Mouse (Mus musculus) left cerebral cortex, postnatal 36 days (tissue): ENCODE results near the gene Gm48551. TPM values are rescaled to one million over a fixed set of nuclear protein-coding genes. Genes with fewer than 3 reads are reported as not detected.

Experiments used
- DNase-seq, 2 experiments: peaks; one replicate each; pipeline ENCODE4 v3.0.0; 2021 to 2022; ENCODE audit warnings: low spot score in 2 of 2, mixed read lengths in 1 of 2
- intact Hi-C: fragments of 180-260 bp; cut with DNase I; formaldehyde crosslinking; loops from one replicate; pipeline ENCODE4 v1.15.1; 2025
- total RNA-seq, 2 experiments: library from RNA; stranded (reverse); gene quantifications; 2 replicates each; pipeline ENCODE4 v1.2.3; 2021

Gm48551 gene
- total RNA-seq, 2 experiments from 2014 or later, result 2.5 to 4.3 TPM

- intact Hi-C loops, result no loop called here
- DNase-seq, result no peak
Observed at GRCm38 (mm10) chr10:81356352-81356990, 27.8 kb upstream of the Gm48551 start.

GRCm38 (mm10) chr10:81356991-81357844 lies 27.0 kb upstream of the Gm48551 start, which contains the start of gene Mfsd12:
Gene Mfsd12, plus strand, starts transcription at chr10:81357491.
- intact Hi-C loops, result no loop called here

GRCm38 (mm10) chr10:81358209-81358608 lies 26.1 kb upstream of the Gm48551 start:
- intact Hi-C loops, result no loop called here

More at GRCm38 (mm10) chr10:81356991-81357844, 27.0 kb upstream of the Gm48551 start, which contains the start of gene Mfsd12:
- peak; percentile 88 to 93 for DNase-seq

GRCm38 (mm10) chr10:81358841-81359240 lies 25.4 kb upstream of the Gm48551 start:
- intact Hi-C loops, result no loop called here
- DNase-seq, result no peak

More at GRCm38 (mm10) chr10:81358209-81358608, 26.1 kb upstream of the Gm48551 start:
- no peak for DNase-seq

GRCm38 (mm10) chr10:81360721-81361120 lies 23.5 kb upstream of the Gm48551 start:
- DNase-seq, result no peak
- intact Hi-C loops, result no loop called here

GRCm38 (mm10) chr10:81362336-81362949 lies 21.8 kb upstream of the Gm48551 start:
- no peak for DNase-seq
- intact Hi-C loops, result no loop called here

GRCm38 (mm10) chr10:81363436-81364346 lies 20.6 kb upstream of the Gm48551 start:
- DNase-seq, result no peak
- intact Hi-C loops, result no loop called here

GRCm38 (mm10) chr10:81364666-81365065 lies 19.6 kb upstream of the Gm48551 start:
- intact Hi-C loops, result no loop called here

GRCm38 (mm10) chr10:81365073-81365472 lies 19.2 kb upstream of the Gm48551 start:
- DNase-seq, result peak in 1 of 2 experiments; percentile 52
- intact Hi-C loops, result no loop called here

More at GRCm38 (mm10) chr10:81364666-81365065, 19.6 kb upstream of the Gm48551 start:
- no peak for DNase-seq

- DNase-seq, result no peak
- intact Hi-C loops, result no loop called here
Observed at GRCm38 (mm10) chr10:81365672-81366476, 18.4 kb upstream of the Gm48551 start, which contains the start of gene 4930404N11Rik. Gene 4930404N11Rik, minus strand, starts transcription at chr10:81365816.

- no peak for DNase-seq
Observed at GRCm38 (mm10) chr10:81366477-81367206, 17.6 kb upstream of the Gm48551 start.

GRCm38 (mm10) chr10:81367207-81367495 lies 17.1 kb upstream of the Gm48551 start:
- intact Hi-C loops, result no loop called here
- DNase-seq, result no peak

More at GRCm38 (mm10) chr10:81366477-81367206, 17.6 kb upstream of the Gm48551 start:
- intact Hi-C loops, result no loop called here

- no peak for DNase-seq
Observed at GRCm38 (mm10) chr10:81375322-81375721, 8.9 kb upstream of the Gm48551 start.

GRCm38 (mm10) chr10:81376561-81377361 lies 7.5 kb upstream of the Gm48551 start:
- DNase-seq, result no peak
- intact Hi-C loops, result no loop called here

More at GRCm38 (mm10) chr10:81375322-81375721, 8.9 kb upstream of the Gm48551 start:
- intact Hi-C loops, result no loop called here

- DNase-seq, result no peak
- intact Hi-C loops, result no loop called here
Observed at GRCm38 (mm10) chr10:81377362-81377664, 7.0 kb upstream of the Gm48551 start.

GRCm38 (mm10) chr10:81377793-81378552 lies 6.3 kb upstream of the Gm48551 start, which contains the start of gene Fzr1:
Gene Fzr1, minus strand, starts transcription at chr10:81378516.
- intact Hi-C loops, result no loop called here
- DNase-seq, result no peak
